Comparison of ENCODE assay signal across 11 mouse cellular contexts in the genomic region with DNA sequence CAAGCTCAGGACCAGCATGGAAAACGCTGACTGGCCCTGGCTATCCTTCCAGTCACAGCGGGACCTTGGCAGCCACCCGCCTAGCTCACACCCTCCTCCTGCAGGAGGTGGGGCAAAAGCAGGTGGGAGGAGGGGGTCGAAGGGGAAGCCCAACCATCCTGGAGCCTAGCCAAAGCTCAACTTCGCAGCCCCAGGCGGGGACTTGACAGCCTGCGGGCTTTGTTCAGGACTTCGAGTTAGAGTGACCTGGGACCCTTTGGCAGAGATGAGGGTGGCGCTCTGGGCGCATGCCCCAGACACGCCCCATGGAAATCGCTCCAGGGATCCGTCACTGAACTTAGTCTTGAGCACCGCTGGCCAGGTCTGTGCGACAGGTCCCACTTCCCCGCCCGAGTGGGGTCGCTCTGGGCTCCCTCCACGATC. TPM values are rescaled to one million over a fixed set of nuclear protein-coding genes. Genes with fewer than 3 reads are reported as not detected.
DNase-seq lines count a peak whose midpoint lies in the region; ATAC-seq and TF ChIP-seq lines count a peak whose summit lies in the region.
"Had no signal": no experiment of that assay in that cellular context is flagged by ENCODE, and none has a peak within 500 bp of the region (broad histone marks: within the 10 kb centered on the region; RNA-seq: fewer than 3 reads in every experiment).

A gene (plus strand): TSS at position 274 of the 423 bp plus-strand sequence.

- H3K9me3 ChIP-seq in heart, embryonic 11.5 days (replicated peaks; ENCODE audit: control insufficient read depth, low read length) = no peaks in the 10 kb centered on the region
- no peaks in the 10 kb centered on the region for H3K9me3 ChIP-seq in embryonic facial prominence, embryonic 13.5 days
- H3K9me3 ChIP-seq in hindbrain, embryonic 10.5 days = no peaks in the 10 kb centered on the region
- H3K9me3 ChIP-seq in liver, postnatal 0 days (ENCODE audit: low read length) = no peaks in the 10 kb centered on the region

- ATAC-seq in heart, embryonic 11.5 days (replicated peaks; ENCODE audit: insufficient number of reproducible peaks, low FRiP score, low TSS enrichment) = no peak
- ATAC-seq in embryonic facial prominence, embryonic 13.5 days (ENCODE audit: insufficient number of reproducible peaks, insufficient read depth, low FRiP score, low TSS enrichment, low read depth) = no peak
- ATAC-seq in liver, postnatal 0 days = no peak

- H3K4me3 ChIP-seq in heart, embryonic 11.5 days (ENCODE audit: low read depth, low read length) = peak within 1 kb of the TSS; percentile 55
- peak within 1 kb of the TSS; percentile 52 for H3K4me3 ChIP-seq in embryonic facial prominence, embryonic 13.5 days
- H3K4me3 ChIP-seq in hindbrain, embryonic 10.5 days = peak within 1 kb of the TSS; percentile 65
- H3K4me3 ChIP-seq in liver, postnatal 0 days (ENCODE audit: low read depth, low read length) = no peak within 1 kb of the TSS
- no peak within 1 kb of the TSS for H3K4me3 ChIP-seq in thymus, adult 2 months (ENCODE audit: control insufficient read depth, insufficient read depth, low read length)

- WGBS in heart, embryonic 11.5 days (ENCODE audit: insufficient replicate concordance) = under 1% methylated on average over 19 of the region's 19 CpGs
- WGBS in embryonic facial prominence, embryonic 13.5 days = under 1% methylated on average over 19 of the region's 19 CpGs
- under 1% methylated on average over 19 of the region's 19 CpGs for WGBS in hindbrain, embryonic 10.5 days
- under 1% methylated on average over 19 of the region's 19 CpGs for WGBS in liver, postnatal 0 days (ENCODE audit: insufficient replicate concordance)
- 4% methylated on average over 19 of the region's 19 CpGs for WGBS in thymus, adult 2 months

- no peak for TF ChIP-seq EP300 in liver, postnatal 0 days (IDR thresholded peaks at IDR 0.05; ENCODE audit: low read depth)

- H3K4me1 ChIP-seq in heart, embryonic 11.5 days (ENCODE audit: control insufficient read depth, insufficient read depth, low read length) = peaks cover 5% of the 10 kb centered on the region; the same call in 1 of the 2 replicates
- H3K4me1 ChIP-seq in embryonic facial prominence, embryonic 13.5 days = peaks cover 22% of the 10 kb centered on the region
- peaks cover 23% of the 10 kb centered on the region for H3K4me1 ChIP-seq in hindbrain, embryonic 10.5 days (replicated peaks)
- no peaks in the 10 kb centered on the region; the same call in 1 of the 2 replicates for H3K4me1 ChIP-seq in liver, postnatal 0 days (ENCODE audit: insufficient read depth)
- H3K4me1 ChIP-seq in thymus, adult 2 months (replicated peaks; ENCODE audit: control insufficient read depth, insufficient read depth, low read length) = no peaks in the 10 kb centered on the region

- H3K27ac ChIP-seq in heart, embryonic 11.5 days (ENCODE audit: low read depth, low read length) = no peak within 1 kb of the TSS
- H3K27ac ChIP-seq in embryonic facial prominence, embryonic 13.5 days = no peak within 1 kb of the TSS
- peak within 1 kb of the TSS; percentile 75 for H3K27ac ChIP-seq in hindbrain, embryonic 10.5 days
- H3K27ac ChIP-seq in liver, postnatal 0 days (ENCODE audit: low read depth) = no peak within 1 kb of the TSS
- H3K27ac ChIP-seq in thymus, adult 2 months (ENCODE audit: control insufficient read depth, insufficient read depth, low read length) = no peak within 1 kb of the TSS

- peaks cover 54% of the 10 kb centered on the region for H3K27me3 ChIP-seq in heart, embryonic 11.5 days (ENCODE audit: control insufficient read depth, insufficient read depth, low read length)
- H3K27me3 ChIP-seq in embryonic facial prominence, embryonic 13.5 days = peaks cover 63% of the 10 kb centered on the region
- peaks cover 63% of the 10 kb centered on the region for H3K27me3 ChIP-seq in hindbrain, embryonic 10.5 days (ENCODE audit: insufficient read depth, poor library complexity, severe bottlenecking)
- H3K27me3 ChIP-seq in liver, postnatal 0 days (ENCODE audit: insufficient read depth, low read length) = peaks cover 33% of the 10 kb centered on the region
- H3K27me3 ChIP-seq in thymus, adult 2 months (ENCODE audit: control insufficient read depth, insufficient read depth, low read length) = peaks cover 5% of the 10 kb centered on the region; the same call in 1 of the 2 replicates

- H3K36me3 ChIP-seq in heart, embryonic 11.5 days (ENCODE audit: control insufficient read depth, insufficient read depth, low read length) = no peaks in the 10 kb centered on the region
- H3K36me3 ChIP-seq in embryonic facial prominence, embryonic 13.5 days = no peaks in the 10 kb centered on the region
- H3K36me3 ChIP-seq in hindbrain, embryonic 10.5 days = no peaks in the 10 kb centered on the region
- no peaks in the 10 kb centered on the region for H3K36me3 ChIP-seq in liver, postnatal 0 days (replicated peaks; ENCODE audit: insufficient read depth, low read length)
- H3K36me3 ChIP-seq in thymus, adult 2 months (ENCODE audit: control insufficient read depth, insufficient read depth, low read length) = no peaks in the 10 kb centered on the region

- TF ChIP-seq POLR2A in thymus, adult 2 months (IDR thresholded peaks at IDR 0.05; ENCODE audit: control insufficient read depth, extremely low read depth, insufficient read depth, low read length, poor library complexity) = no peak

- no peak for TF ChIP-seq CTCF in liver, postnatal 0 days (IDR thresholded peaks at IDR 0.05; ENCODE audit: low read depth)
- no peak for TF ChIP-seq CTCF in thymus, adult 2 months (IDR thresholded peaks at IDR 0.05; ENCODE audit: borderline replicate concordance, control insufficient read depth, extremely low read depth, insufficient read depth, low read length, poor library complexity)

- no peak for DNase-seq in heart, adult 9 months (ENCODE audit: low spot score in 2 of 2)
- peak; percentile 67 for DNase-seq in adrenal gland, adult 2 months
- DNase-seq in hindbrain, embryonic 10.5 days (ENCODE audit: low spot score) = peak; percentile 41
- no peak for DNase-seq in liver, postnatal 0 days
- DNase-seq in thymus, adult 2 months = no peak
- DNase-seq in thymus, postnatal 0 days (ENCODE audit: low spot score) = no peak

- peak within 1 kb of the TSS; percentile 97 for H3K4me2 ChIP-seq in heart, embryonic 11.5 days
- H3K4me2 ChIP-seq in embryonic facial prominence, embryonic 13.5 days = peak within 1 kb of the TSS; percentile 96
- peak within 1 kb of the TSS; percentile 38; the same call in 1 of the 2 replicates for H3K4me2 ChIP-seq in liver, postnatal 0 days (ENCODE audit: low read depth, low read length)

- peak within 1 kb of the TSS; percentile 46; the same call in 1 of the 2 replicates for H3K9ac ChIP-seq in heart, embryonic 11.5 days (ENCODE audit: low read depth, low read length)
- peak within 1 kb of the TSS; percentile 64 for H3K9ac ChIP-seq in embryonic facial prominence, embryonic 13.5 days
- no peak within 1 kb of the TSS for H3K9ac ChIP-seq in liver, postnatal 0 days (replicated peaks)

RNA-seq across cellular contexts. Expression of the gene that starts here (rescaled TPM):
- 0.23 TPM in 1 of 2 replicates, not detected in the other for polyA plus RNA-seq in heart, embryonic 11.5 days (2014; fragmentation: Nextera tagmentation; extraction: Ambion mirVana)
- total RNA-seq in adrenal gland, adult 2 months (2021) = under 1 TPM; 0.20 to 0.24 TPM
- 0.59 and 0.91 TPM in 2 replicates for polyA plus RNA-seq in adrenal gland, adult 2 months (2012; rRNA removed)
- polyA plus RNA-seq in embryonic facial prominence, embryonic 13.5 days (2015; fragmentation: Nextera tagmentation; extraction: Ambion mirVana) = not detected in 2 replicates
- 0.14 and 0.18 TPM in 2 replicates for polyA plus RNA-seq in hindbrain, embryonic 10.5 days (2016; fragmentation: Nextera tagmentation; extraction: Ambion mirVana)
- polyA plus RNA-seq in liver, postnatal 0 days (2015; fragmentation: Nextera tagmentation; extraction: Ambion mirVana) = not detected in 2 replicates
- 0.11 and 0.19 TPM in 2 replicates for polyA plus RNA-seq in thymus, adult 2 months (2012; rRNA removed)
- polyA plus RNA-seq in thymus, postnatal 0 days (2015; fragmentation: Nextera tagmentation; extraction: Ambion mirVana) = not detected in 2 replicates
- polyA plus RNA-seq: C2C12; gonadal fat pad, adult 2 months; spleen, adult 2 months had no signal

Comparison
In these comparisons a context has a peak if more than half of its experiments do, and no peak if none do; other contexts are left out.
1. Peak in DNase-seq in adrenal gland, adult 2 months; RNA of the gene not detected or under 1 TPM.
2. Peak in DNase-seq, H3K4me3 ChIP-seq and H3K27ac ChIP-seq in hindbrain, embryonic 10.5 days; RNA of the gene not detected or under 1 TPM.
3. H3K4me2 ChIP-seq: peak in every context shown above with its lines; median percentile 97 in heart, embryonic 11.5 days; 96 in embryonic facial prominence, embryonic 13.5 days; 38 in liver, postnatal 0 days.
4. H3K4me3 ChIP-seq: peak in heart, embryonic 11.5 days (single experiment) and embryonic facial prominence, embryonic 13.5 days (single experiment); none in liver, postnatal 0 days (single experiment) and thymus, adult 2 months (single experiment).